Mouse (Mus musculus): ENCODE measurements around the gene Hif3a. TPM values are rescaled to one million over a fixed set of nuclear protein-coding genes. Genes with fewer than 3 reads are reported as not detected.
"Not testable (repeated sequence)": the region's sequence is repeated elsewhere in the genome, so short reads cannot be mapped to it uniquely, and the experiment has no call there.

Hif3a gene
- 1 to 10 TPM in 3 of 26 experiments, under 1 TPM in 8, not detected in 15; 0.18 to 2.7 (median 0.46) TPM for total RNA-seq (2018; cell fraction: chromatin; rRNA removed)
- total RNA-seq (2018; cell fraction: cytosol; rRNA removed): under 1 TPM in 13 of 26 experiments, not detected in 13; 0.03 to 0.62 (median 0.14) TPM
- 1 to 10 TPM in 1 of 26 experiments, under 1 TPM in 11, not detected in 14; 0.06 to 1.5 (median 0.31) TPM for total RNA-seq (2018; cell fraction: nucleus; rRNA removed)
- not detected in 3 replicates for polyA plus RNA-seq (2018)

DNA sequence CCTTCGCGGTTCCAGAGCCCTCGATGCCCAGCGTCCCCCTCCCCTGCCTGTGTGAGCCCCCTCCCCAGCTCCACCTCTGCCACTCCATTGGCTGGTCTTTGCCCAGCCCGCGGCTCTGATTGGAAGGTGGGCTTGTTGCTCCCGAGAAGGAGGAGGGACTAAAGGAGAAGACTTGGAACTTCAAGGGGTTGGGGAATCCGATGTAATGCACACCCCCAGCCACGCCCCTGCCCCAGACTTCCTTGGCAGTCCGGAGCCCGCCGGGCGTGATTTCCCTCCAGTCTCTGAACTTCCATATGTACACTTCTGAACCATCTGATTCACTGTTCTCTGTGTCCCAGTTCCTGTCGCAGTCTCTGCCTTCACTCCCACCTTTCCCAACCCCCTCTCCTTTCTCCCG, at the start of gene Hif3a:
Gene Hif3a (minus strand): TSS at position 39 of the 400 bp plus-strand sequence.
- 38% methylated on average over 15 of the region's 15 CpGs for WGBS (ENCODE audit: missing documents)
- H3K4me3 ChIP-seq (ENCODE audit: inconsistent target): no peak within 1 kb of the TSS
- H3K36me3 ChIP-seq (ENCODE audit: inconsistent target): no peaks in the 10 kb centered on the region
- H3K27ac ChIP-seq: no peak within 1 kb of the TSS
- H3K79me2 ChIP-seq (ENCODE audit: inconsistent target): no peaks in the 10 kb centered on the region

DNA sequence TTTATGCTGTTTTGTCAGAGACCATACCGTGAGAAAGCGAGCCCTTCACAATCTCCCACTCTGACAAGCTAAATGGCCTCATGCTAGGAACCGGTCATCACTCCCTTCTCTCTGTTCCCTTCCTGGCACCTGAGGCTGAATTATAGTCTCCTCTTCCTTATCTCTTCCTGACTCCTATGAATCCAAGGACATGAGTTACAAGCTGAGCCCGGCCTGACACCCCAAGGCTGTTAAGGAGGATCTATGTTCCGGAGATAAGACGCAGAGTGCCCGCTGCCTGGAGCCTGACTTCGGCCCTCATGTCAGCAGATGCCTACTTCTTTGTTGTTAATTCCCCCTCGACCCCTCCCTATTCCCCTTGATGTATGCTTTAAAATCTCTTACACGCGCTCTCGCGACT, 39.4 kb upstream of the Hif3a start:
- not testable (repeated sequence) for H3K36me3 ChIP-seq (ENCODE audit: inconsistent target); H3K27ac ChIP-seq; H3K4me3 ChIP-seq (ENCODE audit: inconsistent target); H3K79me2 ChIP-seq (ENCODE audit: inconsistent target)
- WGBS (ENCODE audit: missing documents): 86% methylated on average over 13 of the region's 13 CpGs

GRCm38 (mm10) chr7:17091280-17091679, 29.1 kb upstream of the Hif3a start:
- Histone ChIP-seq H3K79me2 (ENCODE audit: inconsistent target) (no peaks in the 10 kb centered on the region), H3K27ac (no peak overlapping the region), H3K36me3 (ENCODE audit: inconsistent target) (no peaks in the 10 kb centered on the region), H3K4me3 (ENCODE audit: inconsistent target) (no peak overlapping the region)
- WGBS (ENCODE audit: missing documents): 8% methylated on average over 1 of the region's 1 CpGs

- no peaks in the 10 kb centered on the region for H3K36me3 ChIP-seq (ENCODE audit: inconsistent target)
- WGBS (ENCODE audit: missing documents): 19% methylated on average over 3 of the region's 3 CpGs
- no peaks in the 10 kb centered on the region for H3K79me2 ChIP-seq (ENCODE audit: inconsistent target)
These were observed 27.9 kb upstream of the Hif3a start for GRCm38 (mm10) chr7:17090058-17090585.

GRCm38 (mm10) chr7:17087731-17088130, 25.5 kb upstream of the Hif3a start:
- H3K36me3 ChIP-seq (ENCODE audit: inconsistent target): no peaks in the 10 kb centered on the region
- no peak overlapping the region for H3K27ac ChIP-seq
- no peaks in the 10 kb centered on the region for H3K79me2 ChIP-seq (ENCODE audit: inconsistent target)
- 83% methylated on average over 3 of the region's 3 CpGs for WGBS (ENCODE audit: missing documents)
- H3K4me3 ChIP-seq (ENCODE audit: inconsistent target): no peak overlapping the region

More at GRCm38 (mm10) chr7:17090058-17090585, 27.9 kb upstream of the Hif3a start:
- Histone ChIP-seq H3K27ac (no peak overlapping the region), H3K4me3 (ENCODE audit: inconsistent target) (no peak overlapping the region)

- no peak overlapping the region for H3K27ac ChIP-seq
- H3K79me2 ChIP-seq (ENCODE audit: inconsistent target): no peaks in the 10 kb centered on the region
- 51% methylated on average over 4 of the region's 4 CpGs for WGBS (ENCODE audit: missing documents)
- no peaks in the 10 kb centered on the region for H3K36me3 ChIP-seq (ENCODE audit: inconsistent target)
- no peak overlapping the region for H3K4me3 ChIP-seq (ENCODE audit: inconsistent target)
These were observed 20.5 kb upstream of the Hif3a start for GRCm38 (mm10) chr7:17082766-17083165.

- no peak overlapping the region for H3K27ac ChIP-seq
- H3K36me3 ChIP-seq (ENCODE audit: inconsistent target): no peaks in the 10 kb centered on the region
- 90% methylated on average over 7 of the region's 7 CpGs for WGBS (ENCODE audit: missing documents)
- H3K79me2 ChIP-seq (ENCODE audit: inconsistent target): no peaks in the 10 kb centered on the region
- H3K4me3 ChIP-seq (ENCODE audit: inconsistent target): no peak overlapping the region
These were observed 15.9 kb upstream of the Hif3a start for GRCm38 (mm10) chr7:17078076-17078654.

GRCm38 (mm10) chr7:17076542-17076941, 14.3 kb upstream of the Hif3a start:
- 95% methylated on average over 1 of the region's 1 CpGs for WGBS (ENCODE audit: missing documents)

DNA sequence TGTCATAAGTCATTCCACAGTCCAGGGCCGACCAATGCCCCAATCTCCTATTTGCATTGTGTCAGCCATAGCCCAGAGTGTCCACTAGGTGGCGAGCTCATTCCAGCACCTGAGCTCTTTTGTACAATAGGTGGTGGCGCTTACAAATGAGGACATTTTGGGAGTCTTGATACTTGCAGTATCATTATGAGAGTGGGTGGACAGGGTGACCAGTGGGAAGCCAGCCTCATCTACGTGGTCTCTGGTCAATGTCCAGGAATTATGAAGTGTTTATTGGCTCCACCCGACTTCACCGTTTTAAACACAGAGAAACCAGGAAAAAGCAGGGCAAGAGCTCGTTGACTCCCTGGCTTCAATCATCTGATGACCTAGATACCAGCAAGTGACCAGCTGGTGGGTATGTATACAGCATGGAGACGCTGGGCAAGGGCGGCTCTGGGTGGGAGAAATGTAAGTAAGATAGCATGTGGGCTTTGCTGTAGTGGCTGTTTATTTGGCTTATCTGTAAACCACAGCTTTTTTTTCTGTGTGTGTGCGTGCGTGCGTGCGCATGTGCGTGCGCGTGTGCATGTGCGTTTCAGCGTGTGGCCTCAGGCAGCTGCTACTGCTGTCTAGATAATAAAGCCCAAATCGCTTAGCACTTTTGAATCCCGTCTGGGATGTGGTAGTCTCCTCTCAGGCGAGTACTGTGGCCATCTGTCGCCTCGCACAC, 11.8 kb upstream of the Hif3a start, which contains the start of gene Psg16:
Gene Psg16 (plus strand): TSS at position 137 of the 712 bp plus-strand sequence.
- Histone ChIP-seq H3K27ac (no peak within 1 kb of the TSS), H3K79me2 (ENCODE audit: inconsistent target) (no peaks in the 10 kb centered on the region), H3K36me3 (ENCODE audit: inconsistent target) (no peaks in the 10 kb centered on the region), H3K4me3 (ENCODE audit: inconsistent target) (no peak within 1 kb of the TSS)
- 60% methylated on average over 23 of the region's 23 CpGs for WGBS (ENCODE audit: missing documents)

More at GRCm38 (mm10) chr7:17076542-17076941, 14.3 kb upstream of the Hif3a start:
- H3K79me2 ChIP-seq (ENCODE audit: inconsistent target): no peaks in the 10 kb centered on the region
- no peaks in the 10 kb centered on the region for H3K36me3 ChIP-seq (ENCODE audit: inconsistent target)
- H3K4me3 ChIP-seq (ENCODE audit: inconsistent target): no peak overlapping the region
- no peak overlapping the region for H3K27ac ChIP-seq

- no peaks in the 10 kb centered on the region for H3K79me2 ChIP-seq (ENCODE audit: inconsistent target)
- H3K4me3 ChIP-seq (ENCODE audit: inconsistent target): no peak overlapping the region
- WGBS (ENCODE audit: missing documents): 63% methylated on average over 5 of the region's 5 CpGs
- no peak overlapping the region for H3K27ac ChIP-seq
- no peaks in the 10 kb centered on the region for H3K36me3 ChIP-seq (ENCODE audit: inconsistent target)
These were observed 11.3 kb upstream of the Hif3a start for GRCm38 (mm10) chr7:17073513-17073903.

DNA sequence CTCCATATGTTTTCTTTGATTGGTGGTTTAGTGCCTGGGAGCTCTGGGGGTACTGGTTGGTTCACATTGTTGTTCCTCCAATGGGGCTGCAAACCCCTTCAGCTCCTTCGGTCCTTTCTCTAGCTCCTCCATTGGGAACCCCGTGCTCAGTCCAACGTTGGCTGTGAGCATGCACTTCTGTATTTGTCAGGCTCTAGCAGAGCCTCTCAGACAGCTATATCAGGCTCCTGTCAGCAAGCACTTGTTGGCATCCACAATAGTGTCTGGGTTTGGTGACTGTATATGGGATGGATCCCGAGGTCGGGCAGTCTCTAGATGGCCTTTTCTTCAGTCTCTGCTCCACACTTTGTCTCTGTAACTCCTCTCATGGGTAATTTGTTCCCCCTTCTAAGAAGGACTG, 5.4 kb upstream of the Hif3a start:
- H3K79me2 ChIP-seq (ENCODE audit: inconsistent target); H3K27ac ChIP-seq; H3K36me3 ChIP-seq (ENCODE audit: inconsistent target); H3K4me3 ChIP-seq (ENCODE audit: inconsistent target): not testable (repeated sequence)
- WGBS (ENCODE audit: missing documents): 73% methylated on average over 5 of the region's 5 CpGs

DNA sequence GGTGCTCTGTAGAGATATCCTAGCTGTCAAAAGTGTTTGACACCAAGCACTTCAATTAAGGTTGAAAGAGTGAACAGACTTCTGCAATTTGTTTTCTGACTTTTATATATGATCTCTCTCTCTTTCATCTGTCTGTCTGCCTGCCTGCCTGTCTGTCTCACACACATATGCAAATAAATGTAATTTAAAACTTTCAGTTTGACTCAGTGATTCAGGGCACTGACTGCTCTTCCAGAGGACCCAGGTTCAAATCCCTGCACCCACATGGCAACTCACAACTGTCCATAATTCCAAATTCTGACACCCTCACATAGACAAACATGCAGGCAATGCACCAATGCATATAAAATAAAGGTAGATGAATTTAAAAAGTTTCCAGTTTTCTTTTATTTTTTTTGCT, 4.8 kb upstream of the Hif3a start:
- no peak overlapping the region for H3K27ac ChIP-seq
- H3K36me3 ChIP-seq (ENCODE audit: inconsistent target): no peaks in the 10 kb centered on the region
- H3K79me2 ChIP-seq (ENCODE audit: inconsistent target): no peaks in the 10 kb centered on the region
- H3K4me3 ChIP-seq (ENCODE audit: inconsistent target): no peak overlapping the region

GRCm38 (mm10) chr7:17066412-17066811, 4.2 kb upstream of the Hif3a start:
- Histone ChIP-seq H3K27ac (no peak overlapping the region), H3K79me2 (ENCODE audit: inconsistent target) (no peaks in the 10 kb centered on the region), H3K4me3 (ENCODE audit: inconsistent target) (no peak overlapping the region), H3K36me3 (ENCODE audit: inconsistent target) (no peaks in the 10 kb centered on the region)
- 0% methylated on average over 1 of the region's 2 CpGs for WGBS (ENCODE audit: missing documents)

DNA sequence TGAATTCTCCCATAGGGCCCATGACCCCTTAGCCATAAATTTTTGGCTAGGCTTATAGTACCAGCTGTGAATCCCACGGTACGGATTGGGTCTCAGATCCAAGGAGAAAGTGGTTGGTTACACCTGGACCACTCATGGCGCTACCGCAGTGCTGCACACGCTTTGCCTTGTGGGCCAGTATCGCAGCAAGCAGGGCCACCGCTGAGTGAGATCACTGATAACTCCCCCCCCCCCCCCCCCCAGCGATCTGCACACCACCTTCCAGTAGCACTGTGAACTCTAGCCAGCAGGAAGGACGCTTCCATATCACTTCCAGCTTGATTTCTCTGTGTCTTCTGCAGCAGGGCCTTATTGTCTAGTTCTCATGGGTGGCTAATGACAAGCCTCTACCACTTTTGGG, 3.4 kb upstream of the Hif3a start:
- Histone ChIP-seq H3K79me2 (ENCODE audit: inconsistent target) (no peaks in the 10 kb centered on the region), H3K36me3 (ENCODE audit: inconsistent target) (no peaks in the 10 kb centered on the region), H3K27ac (no peak overlapping the region), H3K4me3 (ENCODE audit: inconsistent target) (no peak overlapping the region)
- 97% methylated on average over 7 of the region's 9 CpGs for WGBS (ENCODE audit: missing documents)

GRCm38 (mm10) chr7:17062845-17063244, 618 bp upstream of the Hif3a start:
- H3K36me3 ChIP-seq (ENCODE audit: inconsistent target): no peaks in the 10 kb centered on the region
- no peaks in the 10 kb centered on the region for H3K79me2 ChIP-seq (ENCODE audit: inconsistent target)
- H3K4me3 ChIP-seq (ENCODE audit: inconsistent target): no peak overlapping the region
- 7% methylated on average over 11 of the region's 11 CpGs for WGBS (ENCODE audit: missing documents)
- H3K27ac ChIP-seq: no peak overlapping the region
